Mouse (Mus musculus) cerebellum, postnatal 36 days (tissue): ENCODE measurements around the gene Ddt.

ENCODE experiments used
- DNase-seq, 2 experiments: peaks; one replicate each; pipeline ENCODE4 v3.0.0; 2021 to 2022; ENCODE audit warnings: mixed read lengths in 2 of 2

Gene Ddt

DNA sequence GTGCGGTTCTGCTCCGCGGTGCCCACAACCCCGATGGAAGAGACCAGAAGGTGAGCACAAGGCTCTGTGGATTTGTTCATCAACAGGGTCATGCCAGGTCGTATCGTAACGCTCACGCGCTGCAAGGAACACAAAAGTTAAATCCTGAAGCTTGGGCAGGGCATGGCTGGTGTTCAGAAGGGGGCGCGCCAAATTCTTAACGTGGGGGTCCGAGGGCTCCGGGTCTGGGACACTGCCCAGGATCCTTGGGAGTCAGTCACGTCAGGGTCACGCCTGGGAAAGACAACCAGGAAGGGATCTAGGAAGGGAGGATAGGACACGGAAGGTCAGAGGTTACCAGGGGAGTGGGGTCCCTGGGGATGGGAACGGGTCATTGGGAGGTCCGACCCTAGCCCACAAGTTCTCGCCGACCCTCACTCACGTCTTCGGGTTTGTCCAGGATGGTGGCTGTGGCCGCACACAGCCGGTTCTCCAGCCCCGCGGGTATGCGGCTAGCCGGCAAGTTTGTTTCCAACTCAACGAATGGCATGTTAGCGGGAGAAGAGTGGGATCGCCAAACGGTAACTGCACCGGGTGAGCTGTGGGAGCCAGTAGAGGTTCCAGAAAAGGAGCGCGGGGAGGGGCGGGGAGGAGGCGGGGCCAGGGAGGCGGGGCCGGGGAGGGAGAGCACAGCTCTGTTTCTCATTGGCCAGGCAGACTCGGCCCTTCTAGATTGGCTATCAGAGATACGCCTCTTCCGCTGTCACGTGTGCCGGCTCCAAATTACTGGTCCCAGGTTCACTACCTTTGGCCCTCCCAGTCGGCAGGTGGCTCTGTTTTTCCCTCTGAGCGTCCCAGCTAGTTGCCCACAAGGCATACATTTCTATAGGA lies at the start of gene Ddt:
Gene Ddt, minus strand, starts transcription at position 620 of the 870 bp plus-strand sequence.
- DNase-seq: peak; percentile 86 to 89

DNA sequence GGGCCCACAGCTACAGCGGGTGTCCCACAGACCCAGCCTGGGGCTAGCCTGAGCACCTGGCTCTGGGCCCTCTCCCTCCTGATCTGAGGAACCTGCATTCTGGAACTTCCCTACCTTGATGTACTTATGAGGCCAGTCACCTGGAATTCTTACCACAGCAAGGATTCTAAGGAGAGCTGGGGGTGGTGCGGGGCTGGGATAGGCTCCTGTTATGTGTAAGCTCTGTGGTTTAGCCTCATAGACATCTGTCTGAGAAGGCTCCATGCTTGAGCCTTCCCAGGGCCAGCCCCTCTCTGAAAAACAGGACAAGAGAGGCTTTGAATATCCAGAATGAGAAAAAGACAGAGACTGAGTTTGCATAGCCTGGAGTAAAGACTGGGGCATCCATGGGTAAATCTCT lies 49.2 kb upstream of the Ddt start, which contains the start of gene Gstt4:
Gene Gstt4, minus strand, starts transcription at position 101 of the 400 bp plus-strand sequence.
- DNase-seq: no peak

DNA sequence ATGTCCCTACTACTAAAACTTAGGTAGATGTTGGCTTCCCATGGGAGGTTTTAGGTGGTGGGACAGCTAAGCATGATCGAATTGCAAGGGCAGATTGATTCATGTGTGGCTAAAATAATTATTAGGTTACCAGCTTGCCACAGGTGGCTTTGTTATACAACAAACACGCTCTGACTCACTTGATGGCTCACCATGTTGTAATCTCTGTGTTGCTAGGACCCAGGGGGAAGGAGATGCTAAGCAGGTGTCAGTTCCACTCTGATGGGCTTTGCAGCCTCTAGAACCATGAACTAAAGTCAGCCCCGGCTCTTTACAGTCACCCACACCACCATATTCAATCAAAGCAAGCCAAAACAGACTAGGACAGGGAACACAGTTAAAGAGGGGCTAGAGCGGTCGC lies 46.7 kb upstream of the Ddt start:
- no peak for DNase-seq

DNA sequence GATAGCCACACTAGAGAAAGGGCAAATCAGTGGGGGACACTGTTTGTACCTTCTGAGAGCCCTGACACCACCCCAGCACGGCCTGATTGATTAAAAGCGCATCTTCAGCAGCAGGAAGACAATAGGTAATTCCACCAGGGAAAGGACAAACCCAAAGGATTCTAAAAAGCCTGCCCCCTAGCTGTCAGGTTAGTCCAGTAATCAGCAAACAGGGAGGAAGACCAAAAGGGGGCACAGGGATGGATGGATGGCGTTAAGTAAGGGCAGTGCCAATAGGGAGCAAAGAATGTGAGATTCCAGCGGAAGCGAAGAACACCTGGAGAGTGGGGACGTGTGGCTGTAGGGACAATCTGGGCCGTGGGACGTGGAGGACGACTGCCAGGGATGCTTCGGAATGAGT lies 45.4 kb upstream of the Ddt start:
- DNase-seq: no peak

DNA sequence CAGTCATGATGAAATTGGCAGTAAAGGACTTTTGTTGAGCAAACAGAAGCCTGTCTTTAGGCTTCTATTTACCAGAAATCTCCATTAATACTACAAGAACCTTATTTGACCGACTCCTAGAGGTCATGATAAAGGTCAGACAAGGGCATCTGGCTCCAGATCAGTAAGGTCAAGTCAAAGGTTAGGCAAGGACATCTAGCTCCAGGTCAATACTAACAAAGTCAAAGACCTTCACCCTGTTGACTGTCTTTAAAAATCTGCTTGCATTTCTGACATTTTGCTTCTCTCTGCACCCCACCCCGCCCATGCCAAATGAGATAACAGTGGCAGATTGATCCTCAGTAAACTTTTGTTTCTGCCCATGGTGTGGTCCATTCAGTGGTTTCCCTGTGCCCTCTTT lies 31.0 kb upstream of the Ddt start:
- no peak for DNase-seq

DNA sequence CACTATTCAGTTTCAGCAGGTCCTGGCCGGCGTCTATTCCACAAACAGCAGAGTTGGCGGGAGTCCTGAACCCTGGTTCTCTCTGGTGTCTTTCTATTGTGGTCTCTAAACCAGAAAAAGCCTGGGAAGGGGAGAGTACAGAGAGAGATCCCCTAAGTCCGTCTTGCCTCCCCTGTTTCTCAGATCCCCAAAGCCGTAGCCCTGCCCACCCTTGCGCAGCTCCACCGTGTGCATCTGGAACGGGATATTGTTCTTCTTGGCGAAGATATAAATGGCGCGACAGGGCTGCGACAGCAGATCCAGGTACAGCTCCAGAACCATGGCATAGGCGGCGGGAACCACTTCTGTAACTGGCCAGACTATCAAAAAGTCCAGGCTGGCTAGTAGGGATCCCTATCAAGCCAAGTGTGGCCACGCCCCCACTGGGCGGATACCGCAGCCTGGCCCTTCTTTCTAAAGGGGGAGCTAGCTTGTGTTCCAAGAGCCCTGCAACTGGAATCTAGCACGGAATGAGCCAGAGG lies 25.0 kb upstream of the Ddt start, which contains the start of gene Gstt1:
Gene Gstt1, minus strand, starts transcription at position 409 of the 521 bp plus-strand sequence.
- DNase-seq: peak; percentile 69 to 72

DNA sequence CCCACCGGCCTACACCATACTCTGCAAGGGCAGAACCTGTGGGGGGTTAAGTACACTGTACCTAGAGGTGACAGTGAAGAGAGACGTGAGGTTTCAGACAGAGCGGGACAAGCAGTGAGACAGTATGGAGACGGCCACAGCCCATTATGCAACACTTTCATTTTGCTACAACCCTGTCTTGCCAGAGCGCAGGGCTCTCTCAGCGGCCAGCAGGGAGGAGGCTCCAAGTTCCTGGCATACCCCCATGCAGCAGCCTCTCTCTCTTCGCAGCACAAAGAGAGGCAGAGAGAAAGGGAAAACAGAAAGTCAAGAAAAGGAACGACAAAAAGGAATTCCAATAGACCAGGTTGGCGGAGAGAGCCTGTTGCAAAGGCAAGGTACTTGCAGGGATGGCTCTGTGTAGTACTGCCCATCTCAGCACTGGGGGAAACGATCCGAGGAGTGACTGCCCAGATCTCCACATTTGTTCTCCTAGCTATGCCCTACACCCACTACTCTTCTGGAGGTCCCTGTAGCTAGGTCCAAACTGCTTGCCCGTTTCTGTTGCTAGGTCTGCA lies 24.5 kb upstream of the Ddt start:
- DNase-seq: peak; percentile 70 to 74

DNA sequence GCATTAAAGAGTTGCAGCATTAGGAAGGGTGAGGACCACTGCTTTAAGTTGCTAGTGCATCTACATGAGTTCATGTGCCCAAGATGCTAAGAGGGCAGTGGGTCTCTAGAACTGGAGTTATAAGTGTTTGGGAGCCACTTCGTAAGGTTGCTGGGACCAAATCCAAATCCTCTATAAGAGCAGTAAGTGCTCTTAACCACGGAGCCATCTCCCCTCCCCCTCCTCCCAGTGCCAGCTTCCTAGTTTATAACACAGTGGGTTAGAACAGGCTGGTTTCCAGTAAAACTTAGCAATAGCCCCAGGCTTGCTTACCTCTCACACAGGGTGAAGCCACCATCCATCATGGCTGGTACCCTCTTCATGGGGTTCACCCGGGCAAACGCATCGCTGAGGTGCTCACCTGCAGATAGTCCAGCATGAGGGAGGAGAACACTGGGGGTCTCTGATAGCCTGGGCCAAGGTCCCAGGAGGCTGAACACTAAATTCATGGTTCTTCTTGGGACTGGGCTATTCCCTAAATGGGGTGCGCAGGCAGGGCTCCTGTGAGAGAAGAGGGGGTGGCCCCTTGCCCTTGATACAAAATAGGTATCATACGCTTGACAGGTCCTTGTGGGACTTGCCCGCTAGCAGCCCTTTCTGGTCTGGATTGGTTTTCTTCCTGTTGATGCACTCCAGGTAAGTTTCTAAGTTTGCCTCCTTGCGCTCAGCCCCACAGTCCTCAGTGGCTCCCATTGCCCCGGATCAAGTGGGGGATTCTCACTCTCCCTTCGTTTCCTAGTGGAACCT lies 23.7 kb upstream of the Ddt start:
- peak; percentile 14 to 24 for DNase-seq

DNA sequence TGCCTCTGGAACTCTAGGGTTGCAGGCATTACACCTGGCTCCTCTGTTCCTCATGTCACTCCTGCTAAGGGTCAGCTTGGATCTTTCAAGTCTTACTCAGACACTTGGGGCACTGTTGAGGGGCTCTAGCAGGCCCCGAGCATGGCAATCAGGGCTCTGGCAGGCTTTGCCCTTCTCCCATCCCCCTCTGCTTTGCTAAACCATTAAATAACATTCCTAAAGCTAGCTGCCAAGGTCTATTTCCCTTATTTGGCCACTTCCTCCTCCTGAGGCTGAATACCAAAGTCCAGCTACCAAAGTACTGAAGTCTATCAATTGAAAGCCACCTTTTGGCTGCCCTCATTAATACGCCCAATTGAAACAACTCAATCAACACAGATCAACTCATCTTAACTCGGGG lies 21.7 kb upstream of the Ddt start:
- no peak for DNase-seq

DNA sequence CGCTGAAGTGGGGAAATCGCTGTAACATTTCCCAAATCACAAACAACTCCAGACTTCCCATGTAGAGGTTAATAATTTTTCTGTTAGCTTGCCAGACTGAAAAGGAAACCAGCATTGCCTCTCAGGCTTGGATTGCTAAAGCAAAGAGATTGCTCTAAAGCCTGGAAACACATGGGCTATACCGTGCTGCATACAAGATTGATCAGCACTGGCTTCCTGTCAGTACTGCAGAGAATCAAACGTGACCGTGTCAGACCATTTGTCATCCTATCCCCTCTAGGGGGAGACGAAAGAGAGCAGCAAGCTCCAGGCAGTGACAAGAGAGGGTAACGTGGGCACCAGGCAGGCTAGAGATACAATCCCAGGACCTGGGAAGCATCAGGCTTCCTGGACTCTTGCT lies 17.6 kb upstream of the Ddt start:
- DNase-seq: no peak

DNA sequence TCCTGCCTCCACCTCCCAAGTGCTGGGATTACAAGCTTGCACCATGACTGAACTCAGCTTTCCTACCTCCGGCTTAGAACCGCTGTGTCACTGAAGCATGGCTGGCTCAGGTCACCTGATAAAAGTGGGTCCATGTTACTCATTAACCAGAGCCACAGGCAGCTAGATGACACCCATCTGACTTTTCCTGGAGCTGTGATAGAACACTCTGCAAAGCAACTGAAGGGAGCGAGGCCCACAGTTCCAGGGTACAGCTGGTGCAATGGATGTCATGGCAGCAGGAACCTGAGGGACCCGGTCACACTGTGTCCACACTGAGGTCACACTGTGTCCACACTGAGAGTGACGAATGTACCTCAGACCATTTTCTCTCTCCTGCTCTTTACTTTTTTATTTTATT lies 16.6 kb upstream of the Ddt start:
- no peak for DNase-seq

DNA sequence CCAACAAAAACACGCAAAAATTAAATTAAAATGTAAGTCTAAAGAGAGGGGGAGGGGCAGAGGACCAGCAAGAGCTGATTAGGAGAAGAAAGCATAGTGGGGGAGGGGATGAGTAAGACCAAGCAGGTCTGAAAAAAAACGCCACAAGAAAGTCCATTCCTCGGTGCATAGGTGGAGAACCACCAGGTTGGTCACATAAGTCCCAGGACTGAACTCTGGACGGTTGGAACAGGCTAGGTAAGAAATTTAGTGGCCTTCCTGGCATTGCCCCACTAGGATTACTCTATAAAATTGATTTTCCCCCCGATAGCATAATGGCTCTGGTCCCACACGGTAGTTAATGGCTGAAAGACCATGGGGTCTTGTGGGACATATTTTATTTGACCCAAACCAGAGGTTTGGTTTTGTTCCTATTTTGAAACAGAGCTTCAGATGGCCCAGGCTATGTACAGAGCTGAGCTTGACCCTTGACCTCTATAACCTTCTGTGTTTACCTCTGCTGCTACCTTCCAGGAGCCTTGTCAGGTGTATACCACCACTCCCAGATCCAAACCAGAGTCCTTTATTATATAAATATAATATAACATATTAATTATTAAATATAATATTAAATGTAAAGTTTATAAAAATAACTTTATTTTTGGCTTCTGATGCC lies 16.0 kb upstream of the Ddt start:
- no peak for DNase-seq

DNA sequence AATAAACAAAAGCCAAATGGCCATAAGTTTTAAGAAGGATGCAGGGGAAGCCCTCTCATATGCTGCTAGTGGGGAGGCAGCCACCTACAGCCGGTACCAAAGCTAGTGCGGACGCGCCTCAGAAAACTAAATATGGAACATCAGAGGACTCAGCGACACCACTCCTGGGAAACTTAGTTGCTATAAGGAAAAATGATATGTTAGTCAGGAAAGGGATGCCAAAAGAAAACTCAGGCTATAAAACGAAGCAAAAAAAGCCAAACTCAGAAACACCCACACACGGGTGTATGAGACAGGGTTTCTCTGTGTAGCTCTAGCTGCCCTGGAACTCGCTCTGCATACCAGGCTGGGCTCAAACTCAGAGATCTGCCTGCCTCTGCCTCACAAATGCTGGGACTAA lies 15.1 kb upstream of the Ddt start:
- DNase-seq: no peak

DNA sequence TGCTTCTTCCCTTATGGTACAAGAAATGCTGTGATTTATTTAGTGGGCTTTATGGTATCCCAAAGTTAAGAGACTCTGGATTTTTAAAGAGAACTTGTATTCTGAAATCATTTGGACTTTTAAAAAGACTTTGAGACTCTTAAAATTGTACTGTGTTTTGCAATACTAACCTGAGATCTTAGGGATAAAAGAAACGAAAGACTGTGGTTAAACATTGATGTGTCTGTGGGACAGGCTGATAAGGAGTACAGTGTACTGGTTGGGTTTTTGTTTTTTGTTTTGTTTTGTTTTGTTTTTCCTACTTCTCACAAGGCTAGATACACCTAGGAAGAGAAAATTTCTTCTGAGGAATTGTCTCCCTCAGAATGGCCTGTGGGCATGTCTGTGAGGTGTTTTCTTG lies 12.2 kb upstream of the Ddt start:
- DNase-seq: no peak

DNA sequence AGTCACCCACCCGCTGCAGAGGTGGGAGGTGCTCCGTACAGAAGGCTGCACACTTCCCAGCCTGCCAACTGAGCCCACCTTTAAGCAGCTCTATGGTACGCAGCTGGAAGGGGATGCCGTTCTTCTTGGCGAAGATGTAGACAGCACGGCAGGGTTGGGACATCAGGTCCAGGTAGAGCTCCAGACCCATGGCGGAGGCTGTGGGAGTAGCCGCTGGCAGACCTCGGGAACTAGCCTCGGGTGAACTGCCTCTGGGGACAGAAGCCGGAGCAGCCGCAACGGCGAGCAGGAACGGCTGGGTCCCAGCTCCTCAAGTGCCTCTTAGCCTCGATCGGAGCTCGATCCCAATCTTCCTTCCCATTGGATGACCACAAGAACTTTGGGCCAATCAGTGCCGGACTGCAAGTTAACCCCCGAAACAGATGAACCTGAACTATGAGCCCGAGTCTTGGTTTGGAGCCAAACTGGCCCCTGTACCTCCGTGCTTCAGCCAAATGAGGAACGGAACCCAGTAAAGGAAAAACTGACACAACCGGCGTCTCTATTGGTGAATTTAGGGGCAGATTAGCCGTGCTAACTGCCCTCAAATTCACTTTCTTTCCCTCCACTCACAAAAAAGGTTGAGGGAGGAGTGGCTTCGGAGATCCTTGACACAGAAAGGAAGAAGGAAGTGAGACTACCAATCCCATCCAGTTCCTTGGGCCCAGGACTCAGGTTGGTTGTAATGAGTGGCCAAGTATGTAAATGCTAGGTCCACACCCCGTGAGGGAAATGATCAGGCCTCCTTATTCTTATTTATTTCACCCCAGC lies 7.8 kb upstream of the Ddt start, which contains the start of the genes Gm20441 and Gstt3:
Gene Gm20441, minus strand, starts transcription at position 186 of the 810 bp plus-strand sequence.
Gene Gstt3, minus strand, starts transcription at position 646 of the 810 bp plus-strand sequence.
- peak in 1 of 2 experiments; percentile 10 for DNase-seq

DNA sequence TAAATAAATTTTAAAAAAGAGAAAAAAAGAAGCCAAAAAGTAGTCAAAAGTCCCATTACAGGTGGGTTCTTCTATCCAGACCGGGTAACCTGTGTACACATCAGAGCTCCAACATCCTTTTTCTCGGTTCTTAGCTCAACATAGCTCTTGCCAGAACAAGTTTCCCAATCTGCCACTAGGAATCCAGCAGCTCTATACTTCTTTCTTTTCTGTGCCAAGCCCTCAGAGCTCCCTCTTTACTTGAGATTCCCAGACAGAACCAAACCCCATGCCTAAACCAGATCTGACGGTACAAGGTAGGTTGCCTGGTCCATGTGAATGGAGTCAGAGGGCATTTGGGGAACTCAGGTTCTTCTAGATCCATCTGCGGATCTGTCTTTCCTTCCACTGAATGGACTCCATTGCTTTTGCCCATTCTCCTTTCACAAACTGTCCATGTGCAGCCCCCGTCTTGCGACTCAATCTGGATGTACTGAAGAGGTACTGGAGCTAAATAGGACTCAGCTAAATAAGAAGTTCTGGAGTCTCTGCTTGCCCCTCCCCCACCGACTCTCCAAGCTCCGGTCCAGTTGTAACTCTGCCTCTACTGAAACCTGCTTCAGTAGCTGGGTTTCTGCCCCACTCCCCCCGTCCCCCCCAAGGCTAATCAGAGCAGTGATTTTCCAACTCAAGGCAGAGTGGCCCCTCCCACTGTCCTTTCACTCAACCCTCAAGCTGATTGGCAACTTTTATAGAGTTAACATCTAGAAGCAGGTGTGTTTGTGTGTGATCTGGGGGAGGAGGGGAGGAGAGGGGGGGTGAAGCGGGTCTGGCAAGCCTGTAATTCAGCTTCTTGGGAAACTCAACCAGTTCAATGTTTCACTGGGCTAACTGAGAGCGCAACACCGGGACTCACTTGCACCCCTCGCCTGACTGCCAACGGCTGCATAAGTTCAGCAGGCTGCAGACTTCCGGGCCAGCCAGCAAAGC lies 6.3 kb upstream of the Ddt start:
- DNase-seq: no peak

DNA sequence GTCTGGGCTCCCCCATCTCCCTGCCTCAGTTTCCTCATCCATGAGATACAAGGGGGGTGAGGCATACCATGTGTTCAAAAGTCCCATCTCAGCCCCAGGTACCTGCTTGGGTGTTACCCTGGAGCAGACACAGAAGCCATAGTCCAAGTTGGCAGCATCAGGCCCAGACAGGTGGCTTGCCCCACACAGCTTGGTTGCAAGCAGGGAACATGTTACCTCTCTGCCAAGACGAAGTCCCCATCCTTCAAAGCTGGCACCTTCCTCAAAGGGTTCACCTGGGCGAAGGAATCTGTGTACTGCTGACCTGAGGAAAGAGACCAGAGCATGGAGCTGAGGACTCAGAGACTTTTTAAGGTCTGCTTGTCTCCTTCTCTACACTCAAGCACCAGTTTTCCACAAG lies 4.7 kb upstream of the Ddt start:
- DNase-seq: no peak

DNA sequence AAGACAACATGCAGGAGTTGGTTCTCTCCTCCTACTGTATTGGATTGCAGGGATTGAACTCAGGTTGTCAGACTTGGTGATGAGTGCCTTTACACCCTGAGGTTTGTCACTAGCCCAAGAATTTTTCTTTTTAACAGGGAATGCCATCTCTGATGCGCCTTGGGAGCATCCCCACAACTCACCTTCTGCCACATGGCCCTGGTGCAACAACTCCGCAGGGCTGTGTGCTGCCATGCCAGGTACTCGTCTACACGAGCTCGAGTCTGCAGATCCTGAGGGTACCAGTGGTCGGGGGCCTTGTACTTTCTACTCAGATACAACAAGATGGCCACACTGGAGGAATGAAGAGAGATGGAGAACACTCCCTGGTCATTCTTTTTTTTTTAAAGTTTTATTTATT lies 3.3 kb upstream of the Ddt start:
- DNase-seq: no peak

DNA sequence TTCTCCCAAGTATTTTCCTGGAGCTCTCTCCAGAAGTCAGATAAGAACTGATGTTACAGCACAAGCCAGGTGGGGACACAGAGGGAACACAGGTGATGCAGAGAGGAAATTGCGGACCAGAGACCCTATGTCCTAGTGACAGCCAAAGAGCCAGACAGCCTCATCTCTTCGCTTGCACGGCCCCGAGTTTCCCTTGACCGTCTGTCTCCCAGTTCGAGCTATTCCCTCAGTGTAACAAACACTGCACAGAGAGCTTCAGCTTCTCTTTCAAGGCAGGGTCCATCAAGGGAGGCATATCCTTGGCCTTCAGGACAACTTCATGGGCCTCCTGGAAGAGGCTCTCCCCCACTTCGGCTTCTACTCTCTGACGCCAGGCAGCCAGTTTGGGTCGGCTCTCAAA lies 1.4 kb upstream of the Ddt start:
- no peak for DNase-seq

DNA sequence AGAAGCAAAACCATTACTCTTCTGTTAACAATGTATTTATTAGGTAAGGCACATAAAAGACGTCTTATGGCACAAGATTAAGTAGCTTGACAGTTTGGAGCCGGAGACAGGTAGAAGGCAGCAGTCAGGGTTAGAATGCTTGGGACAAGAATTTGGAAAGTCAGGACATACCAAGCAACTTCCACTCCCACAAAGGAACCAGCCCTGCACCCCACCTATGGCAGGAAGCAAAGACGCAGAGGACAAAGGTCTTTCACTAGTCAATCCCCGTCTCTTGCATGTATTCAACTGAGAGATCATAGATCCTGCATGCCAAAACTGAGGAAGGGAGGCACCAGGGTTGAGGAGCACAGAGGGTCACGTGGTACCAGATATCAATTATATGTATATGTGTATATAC lies 888 bp upstream of the Ddt start:
- DNase-seq: no peak
